Comparison of ENCODE assay signal across 8 mouse cellular contexts in genomic region chr9:59679678-59680533, GRCm38 (mm10). TPM values are rescaled to one million over a fixed set of nuclear protein-coding genes. Genes with fewer than 3 reads are reported as not detected.
A peak's percentile ranks its signal among the peaks of the same experiment; 100 is the strongest.
DNase-seq lines count a peak whose midpoint lies in the region; ATAC-seq and TF ChIP-seq lines count a peak whose summit lies in the region.
"Had no signal": no experiment of that assay in that cellular context is flagged by ENCODE, and none has a peak within 500 bp of the region (broad histone marks: within the 10 kb centered on the region; RNA-seq: fewer than 3 reads in every experiment).

Gene Gramd2 (plus strand): TSS chr9:59680144.

- 2% methylated on average over 47 of the region's 47 CpGs for WGBS in intestine, embryonic 16.5 days
- WGBS in limb, embryonic 14.5 days = 2% methylated on average over 38 of the region's 47 CpGs
- WGBS in midbrain, embryonic 14.5 days = 1% methylated on average over 47 of the region's 47 CpGs

- no peaks in the 10 kb centered on the region for H3K27me3 ChIP-seq in intestine, embryonic 16.5 days (replicated peaks; ENCODE audit: control insufficient read depth, insufficient read depth, low read length)
- H3K27me3 ChIP-seq in limb, embryonic 14.5 days (ENCODE audit: control insufficient read depth, insufficient read depth, low read length) = peaks cover 9% of the 10 kb centered on the region; the same call in 1 of the 2 replicates
- peaks cover 16% of the 10 kb centered on the region; the same call in 1 of the 2 replicates for H3K27me3 ChIP-seq in midbrain, embryonic 14.5 days (ENCODE audit: control insufficient read depth, insufficient read depth, low read length)

- no peaks in the 10 kb centered on the region for H3K9me3 ChIP-seq in intestine, embryonic 16.5 days (ENCODE audit: control insufficient read depth, low read length)
- H3K9me3 ChIP-seq in limb, embryonic 14.5 days (ENCODE audit: control insufficient read depth, low read length) = no peaks in the 10 kb centered on the region
- H3K9me3 ChIP-seq in midbrain, embryonic 14.5 days (ENCODE audit: control insufficient read depth, low read length) = no peaks in the 10 kb centered on the region

- peak within 1 kb of the TSS; percentile 57 for H3K4me3 ChIP-seq in intestine, embryonic 16.5 days (ENCODE audit: low read length)
- peak within 1 kb of the TSS; percentile 46 for H3K4me3 ChIP-seq in limb, embryonic 14.5 days (replicated peaks; ENCODE audit: low read length)
- peak within 1 kb of the TSS; percentile 49 for H3K4me3 ChIP-seq in midbrain, embryonic 14.5 days (replicated peaks; ENCODE audit: low read depth, low read length)

- ATAC-seq in intestine, embryonic 16.5 days = peak; percentile 95
- ATAC-seq in limb, embryonic 14.5 days (ENCODE audit: low FRiP score, low read depth) = peak; percentile 92
- peak; percentile 92 for ATAC-seq in midbrain, embryonic 14.5 days (ENCODE audit: low FRiP score, low TSS enrichment)

- H3K27ac ChIP-seq in intestine, embryonic 16.5 days (ENCODE audit: low read length) = no peak within 1 kb of the TSS
- no peak within 1 kb of the TSS for H3K27ac ChIP-seq in limb, embryonic 14.5 days (replicated peaks; ENCODE audit: low read depth, low read length)
- no peak within 1 kb of the TSS for H3K27ac ChIP-seq in midbrain, embryonic 14.5 days (replicated peaks; ENCODE audit: low read depth, low read length)
- H3K27ac ChIP-seq: macrophage had no signal

- peaks cover 12% of the 10 kb centered on the region; the same call in 1 of the 2 replicates for H3K36me3 ChIP-seq in intestine, embryonic 16.5 days (ENCODE audit: control insufficient read depth, insufficient read depth, low read length)
- H3K36me3 ChIP-seq in limb, embryonic 14.5 days (ENCODE audit: control insufficient read depth, insufficient read depth, low read length) = peaks cover 43% of the 10 kb centered on the region
- peaks cover 47% of the 10 kb centered on the region for H3K36me3 ChIP-seq in midbrain, embryonic 14.5 days (ENCODE audit: control insufficient read depth, insufficient read depth, low read length)

- no peak for TF ChIP-seq POLR2A in limb, embryonic 14.5 days (IDR thresholded peaks at IDR 0.05; ENCODE audit: borderline replicate concordance, extremely low read depth, insufficient read depth, insufficient read length)

- H3K9ac ChIP-seq in intestine, embryonic 16.5 days (ENCODE audit: low read depth, low read length) = peak within 1 kb of the TSS; percentile 71
- H3K9ac ChIP-seq in limb, embryonic 14.5 days (ENCODE audit: low read depth, low read length, severe bottlenecking) = peak within 1 kb of the TSS; percentile 49
- H3K9ac ChIP-seq in midbrain, embryonic 14.5 days (replicated peaks; ENCODE audit: low read length) = peak within 1 kb of the TSS; percentile 60

- H3K4me1 ChIP-seq in intestine, embryonic 16.5 days (ENCODE audit: control insufficient read depth, insufficient read depth, low read length) = peaks cover 11% of the 10 kb centered on the region
- peaks cover 7% of the 10 kb centered on the region; the same call in 1 of the 2 replicates for H3K4me1 ChIP-seq in limb, embryonic 14.5 days (ENCODE audit: control insufficient read depth, insufficient read depth, low read length)
- H3K4me1 ChIP-seq in midbrain, embryonic 14.5 days (ENCODE audit: control insufficient read depth, insufficient read depth, low read length) = peaks cover 10% of the 10 kb centered on the region; the same call in 1 of the 2 replicates

- peak; percentile 87 to 92 for DNase-seq in adrenal gland, postnatal 36 days
- peak; percentile 91 for DNase-seq in embryo, embryonic 10.5 days (ENCODE audit: low spot score)
- DNase-seq in gonadal fat pad, adult 2 months (ENCODE audit: low read depth) = no peak
- peak; percentile 78 for DNase-seq in limb, embryonic 14.5 days (ENCODE audit: low spot score)
- peak; percentile 91 for DNase-seq in midbrain, embryonic 14.5 days
- peak; percentile 16 to 28 for DNase-seq in spleen, postnatal 36 days (ENCODE audit: low spot score in 2 of 2)

- H3K4me2 ChIP-seq in intestine, embryonic 16.5 days (ENCODE audit: low read depth, low read length) = peak within 1 kb of the TSS; percentile 96
- H3K4me2 ChIP-seq in limb, embryonic 14.5 days (replicated peaks; ENCODE audit: low read depth, low read length, severe bottlenecking) = peak within 1 kb of the TSS; percentile 96
- peak within 1 kb of the TSS; percentile 82 for H3K4me2 ChIP-seq in midbrain, embryonic 14.5 days (ENCODE audit: low read length)

RNA-seq across cellular contexts. Expression of gene Gramd2, which starts in this region (rescaled TPM):
- under 1 TPM; 0.13 to 0.16 TPM for total RNA-seq in adrenal gland, postnatal 36 days (2021)
- polyA plus RNA-seq in gonadal fat pad, adult 2 months (2012; rRNA removed) = 27.0 and 34.1 TPM in 2 replicates
- 1.1 and 1.6 TPM in 2 replicates for polyA plus RNA-seq in intestine, embryonic 16.5 days (2015; fragmentation: Nextera tagmentation; extraction: Ambion mirVana)
- 10.5 and 11.7 TPM in 2 replicates for polyA plus RNA-seq in limb, embryonic 14.5 days (2012; rRNA removed)
- polyA plus RNA-seq in limb, embryonic 14.5 days (2014; fragmentation: Nextera tagmentation; extraction: Ambion mirVana) = 1.6 and 3.1 TPM in 2 replicates
- 2.8 and 5.2 TPM in 2 replicates for polyA plus RNA-seq in midbrain, embryonic 14.5 days (2014; fragmentation: Nextera tagmentation; extraction: Ambion mirVana)

Comparison
In these comparisons a context has a peak if more than half of its experiments do, and no peak if none do; other contexts are left out.
1. Peak in DNase-seq in adrenal gland, postnatal 36 days; RNA of the gene not detected or under 1 TPM.